Mouse (Mus musculus): ENCODE measurements around the gene Gm13030. TPM values are rescaled to one million over a fixed set of nuclear protein-coding genes. Genes with fewer than 3 reads are reported as not detected.

Gm13030 gene
- polyA plus RNA-seq, 1 experiment from 2014 or later: not detected

GRCm38 (mm10) chr4:138865092-138865491, 8.7 kb downstream of the Gm13030 start:
- 30% methylated on average over 5 of the region's 5 CpGs for WGBS
- Histone ChIP-seq H3K36me3 (replicated peaks; ENCODE audit: control insufficient read depth, insufficient read depth, low read depth, low read length) (no peaks in the 10 kb centered on the region), H3K27ac (replicated peaks; ENCODE audit: low read depth, low read length) (no peak overlapping the region), H3K9me3 (replicated peaks; ENCODE audit: control insufficient read depth, low read length) (no peaks in the 10 kb centered on the region), H3K4me1 (ENCODE audit: control insufficient read depth, insufficient read depth, low read length) (no peaks in the 10 kb centered on the region), H3K4me2 (ENCODE audit: low read depth, low read length) (no peak overlapping the region), H3K4me3 (ENCODE audit: low read depth, low read length) (no peak overlapping the region), H3K9ac (replicated peaks; ENCODE audit: low read length) (no peak overlapping the region), H3K27me3 (ENCODE audit: control insufficient read depth, insufficient read depth, low read length) (no peaks in the 10 kb centered on the region)
- no peak for ATAC-seq (replicated peaks; ENCODE audit: insufficient number of reproducible peaks, low FRiP score, low TSS enrichment, low read depth)
- no peak for DNase-seq (ENCODE audit: low spot score)

DNA sequence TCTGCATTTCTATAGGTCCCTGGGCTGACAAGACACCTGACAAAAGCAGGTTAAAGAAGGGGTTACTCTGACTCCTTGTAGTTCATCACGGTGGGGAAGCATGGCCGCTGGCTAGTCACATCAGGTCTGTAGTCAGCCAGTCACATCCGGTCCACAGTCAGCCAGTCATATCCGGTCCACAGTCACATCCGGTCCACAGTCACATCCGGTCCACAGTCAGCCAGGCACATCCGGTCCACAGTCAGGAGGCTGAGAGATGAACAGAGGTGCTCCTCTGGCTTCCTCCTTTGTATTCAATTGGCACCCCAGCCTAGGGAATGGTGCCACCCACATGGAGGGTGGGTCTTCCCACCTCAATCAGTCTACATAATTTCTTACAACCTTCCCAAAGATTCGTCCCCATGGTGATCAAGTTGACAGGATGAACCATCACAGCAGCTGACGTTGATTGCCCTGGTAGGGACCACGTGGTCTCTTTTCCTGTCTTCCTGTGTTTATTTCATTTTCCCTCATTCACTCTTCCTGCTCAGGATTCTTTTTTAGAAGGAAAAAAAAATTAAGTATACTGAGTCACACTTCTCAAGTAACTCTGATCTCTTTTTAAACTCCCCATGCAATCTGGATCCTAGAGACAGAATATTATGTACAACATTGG, 10.3 kb downstream of the Gm13030 start, which contains the start of gene Pla2g5:
Gene Pla2g5 (minus strand): TSS at position 139 of the 655 bp plus-strand sequence.
- Histone ChIP-seq H3K27ac (replicated peaks; ENCODE audit: low read depth, low read length) (no peak within 1 kb of the TSS), H3K4me2 (ENCODE audit: low read depth, low read length) (no peak within 1 kb of the TSS), H3K4me3 (ENCODE audit: low read depth, low read length) (no peak within 1 kb of the TSS), H3K9ac (replicated peaks; ENCODE audit: low read length) (no peak within 1 kb of the TSS), H3K4me1 (ENCODE audit: control insufficient read depth, insufficient read depth, low read length) (no peaks in the 10 kb centered on the region), H3K27me3 (ENCODE audit: control insufficient read depth, insufficient read depth, low read length) (no peaks in the 10 kb centered on the region; the same call in 1 of the 2 replicates), H3K36me3 (replicated peaks; ENCODE audit: control insufficient read depth, insufficient read depth, low read depth, low read length) (no peaks in the 10 kb centered on the region), H3K9me3 (replicated peaks; ENCODE audit: control insufficient read depth, low read length) (no peaks in the 10 kb centered on the region)
- ATAC-seq (replicated peaks; ENCODE audit: insufficient number of reproducible peaks, low FRiP score, low TSS enrichment, low read depth): no peak
- WGBS: 72% methylated on average over 10 of the region's 10 CpGs
- no peak for DNase-seq (ENCODE audit: low spot score)

- no peaks in the 10 kb centered on the region; the same call in 1 of the 2 replicates for H3K27me3 ChIP-seq (ENCODE audit: control insufficient read depth, insufficient read depth, low read length)
These were observed 14.0 kb downstream of the Gm13030 start for GRCm38 (mm10) chr4:138859728-138860127.

DNA sequence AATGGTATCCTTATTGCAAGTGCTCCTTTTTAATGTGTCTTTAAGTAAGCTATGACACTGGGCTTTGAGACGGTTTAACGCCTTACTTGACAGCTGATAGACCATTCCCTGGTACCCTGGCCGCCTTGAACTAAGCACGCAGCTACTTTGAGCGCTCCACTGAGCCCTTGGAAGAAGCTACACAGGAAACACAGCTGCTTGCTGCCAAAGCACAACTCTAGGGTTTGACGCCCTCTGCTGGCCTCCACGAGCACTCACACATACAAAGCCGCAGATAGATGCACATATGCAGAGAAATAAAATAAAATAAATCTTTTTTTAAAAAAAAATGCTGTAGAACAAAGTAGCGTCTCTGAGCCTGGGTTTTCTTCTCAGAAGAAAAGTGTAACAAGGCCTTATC, 14.5 kb downstream of the Gm13030 start:
- Histone ChIP-seq H3K4me1 (ENCODE audit: control insufficient read depth, insufficient read depth, low read length) (no peaks in the 10 kb centered on the region), H3K4me2 (ENCODE audit: low read depth, low read length) (peak overlapping the region; percentile 26), H3K9me3 (replicated peaks; ENCODE audit: control insufficient read depth, low read length) (no peaks in the 10 kb centered on the region), H3K27me3 (ENCODE audit: control insufficient read depth, insufficient read depth, low read length) (no peaks in the 10 kb centered on the region; the same call in 1 of the 2 replicates), H3K27ac (replicated peaks; ENCODE audit: low read depth, low read length) (no peak overlapping the region), H3K9ac (replicated peaks; ENCODE audit: low read length) (no peak overlapping the region), H3K36me3 (replicated peaks; ENCODE audit: control insufficient read depth, insufficient read depth, low read depth, low read length) (no peaks in the 10 kb centered on the region), H3K4me3 (ENCODE audit: low read depth, low read length) (no peak overlapping the region)
- whole genome bisulfite sequencing: 17% methylated on average over 9 of the region's 9 CpGs
- ATAC-seq (replicated peaks; ENCODE audit: insufficient number of reproducible peaks, low FRiP score, low TSS enrichment, low read depth) (no peak), DNase-seq (ENCODE audit: low spot score) (peak; percentile 72)

More at GRCm38 (mm10) chr4:138859728-138860127, 14.0 kb downstream of the Gm13030 start:
- no peak overlapping the region for H3K27ac ChIP-seq (replicated peaks; ENCODE audit: low read depth, low read length)
- peak overlapping the region; percentile 26 for H3K4me2 ChIP-seq (ENCODE audit: low read depth, low read length)
- ATAC-seq (replicated peaks; ENCODE audit: insufficient number of reproducible peaks, low FRiP score, low TSS enrichment, low read depth) (peak; percentile 75), DNase-seq (ENCODE audit: low spot score) (peak; percentile 89)
- H3K4me3 ChIP-seq (ENCODE audit: low read depth, low read length): peak overlapping the region; percentile 22; the same call in 1 of the 2 replicates
- no peaks in the 10 kb centered on the region for H3K9me3 ChIP-seq (replicated peaks; ENCODE audit: control insufficient read depth, low read length)
- H3K4me1 ChIP-seq (ENCODE audit: control insufficient read depth, insufficient read depth, low read length): no peaks in the 10 kb centered on the region
- H3K9ac ChIP-seq (replicated peaks; ENCODE audit: low read length): no peak overlapping the region
- 7% methylated on average over 13 of the region's 13 CpGs for WGBS
- no peaks in the 10 kb centered on the region for H3K36me3 ChIP-seq (replicated peaks; ENCODE audit: control insufficient read depth, insufficient read depth, low read depth, low read length)

DNA sequence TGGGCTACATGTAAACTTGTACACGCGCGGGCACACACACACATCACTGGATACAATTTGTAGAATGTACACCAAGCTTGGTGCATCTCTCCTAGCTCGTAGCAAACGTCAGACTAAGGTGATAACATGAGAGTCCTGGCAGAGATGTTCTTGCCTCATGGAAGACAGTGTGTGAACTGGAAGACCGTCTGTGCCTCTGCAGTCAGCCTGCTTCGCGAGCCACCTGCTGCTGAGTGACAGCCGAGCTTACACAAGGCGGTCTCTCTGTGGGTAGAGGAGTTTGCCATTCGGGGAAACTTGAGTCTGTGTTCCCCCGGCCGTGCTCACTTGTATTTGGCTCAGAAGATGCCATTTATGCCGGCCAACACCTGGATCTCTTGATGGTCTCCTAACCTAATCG, 15.3 kb downstream of the Gm13030 start:
- no peak for DNase-seq (ENCODE audit: low spot score)
- H3K4me3 ChIP-seq (ENCODE audit: low read depth, low read length): no peak overlapping the region
- H3K4me2 ChIP-seq (ENCODE audit: low read depth, low read length): no peak overlapping the region
- no peak for ATAC-seq (replicated peaks; ENCODE audit: insufficient number of reproducible peaks, low FRiP score, low TSS enrichment, low read depth)
- no peak overlapping the region for H3K9ac ChIP-seq (replicated peaks; ENCODE audit: low read length)
- H3K4me1 ChIP-seq (ENCODE audit: control insufficient read depth, insufficient read depth, low read length): no peaks in the 10 kb centered on the region
- 81% methylated on average over 15 of the region's 15 CpGs for WGBS
- H3K27ac ChIP-seq (replicated peaks; ENCODE audit: low read depth, low read length): no peak overlapping the region
- H3K9me3 ChIP-seq (replicated peaks; ENCODE audit: control insufficient read depth, low read length): no peaks in the 10 kb centered on the region
- no peaks in the 10 kb centered on the region for H3K36me3 ChIP-seq (replicated peaks; ENCODE audit: control insufficient read depth, insufficient read depth, low read depth, low read length)
- no peaks in the 10 kb centered on the region; the same call in 1 of the 2 replicates for H3K27me3 ChIP-seq (ENCODE audit: control insufficient read depth, insufficient read depth, low read length)

GRCm38 (mm10) chr4:138857576-138857975, 16.2 kb downstream of the Gm13030 start:
- H3K36me3 ChIP-seq (replicated peaks; ENCODE audit: control insufficient read depth, insufficient read depth, low read depth, low read length): no peaks in the 10 kb centered on the region
- DNase-seq (ENCODE audit: low spot score): no peak
- no peak overlapping the region for H3K4me2 ChIP-seq (ENCODE audit: low read depth, low read length)
- no peaks in the 10 kb centered on the region for H3K9me3 ChIP-seq (replicated peaks; ENCODE audit: control insufficient read depth, low read length)
- H3K4me3 ChIP-seq (ENCODE audit: low read depth, low read length): no peak overlapping the region
- H3K4me1 ChIP-seq (ENCODE audit: control insufficient read depth, insufficient read depth, low read length): no peaks in the 10 kb centered on the region
- no peak overlapping the region for H3K9ac ChIP-seq (replicated peaks; ENCODE audit: low read length)
- WGBS: 86% methylated on average over 10 of the region's 10 CpGs
- no peaks in the 10 kb centered on the region; the same call in 1 of the 2 replicates for H3K27me3 ChIP-seq (ENCODE audit: control insufficient read depth, insufficient read depth, low read length)
- no peak for ATAC-seq (replicated peaks; ENCODE audit: insufficient number of reproducible peaks, low FRiP score, low TSS enrichment, low read depth)
- H3K27ac ChIP-seq (replicated peaks; ENCODE audit: low read depth, low read length): no peak overlapping the region

DNA sequence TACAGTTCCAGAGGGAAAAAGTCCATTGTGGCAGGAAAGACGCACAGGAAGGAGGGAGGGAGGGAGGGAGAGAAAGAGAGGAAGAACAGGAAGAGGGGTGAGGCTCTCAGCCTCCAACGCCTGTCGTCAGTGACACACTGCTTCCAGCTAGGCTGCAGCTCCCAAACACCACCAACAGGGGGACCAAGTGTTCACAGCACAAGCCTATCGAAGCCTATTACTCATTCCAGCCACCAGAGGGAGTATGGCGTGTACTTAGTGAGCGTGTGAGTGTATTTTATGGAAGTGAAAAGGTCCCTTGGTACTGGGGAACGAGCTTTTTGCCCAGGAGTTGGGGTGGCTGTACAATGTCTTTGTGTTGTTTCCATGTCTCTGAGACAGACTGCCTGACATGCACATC, 17.3 kb downstream of the Gm13030 start:
- Histone ChIP-seq H3K9me3 (replicated peaks; ENCODE audit: control insufficient read depth, low read length) (no peaks in the 10 kb centered on the region), H3K9ac (replicated peaks; ENCODE audit: low read length) (no peak overlapping the region), H3K36me3 (replicated peaks; ENCODE audit: control insufficient read depth, insufficient read depth, low read depth, low read length) (no peaks in the 10 kb centered on the region), H3K4me1 (ENCODE audit: control insufficient read depth, insufficient read depth, low read length) (no peaks in the 10 kb centered on the region), H3K4me3 (ENCODE audit: low read depth, low read length) (no peak overlapping the region), H3K27me3 (ENCODE audit: control insufficient read depth, insufficient read depth, low read length) (no peaks in the 10 kb centered on the region; the same call in 1 of the 2 replicates), H3K4me2 (ENCODE audit: low read depth, low read length) (no peak overlapping the region), H3K27ac (replicated peaks; ENCODE audit: low read depth, low read length) (no peak overlapping the region)
- DNase-seq (ENCODE audit: low spot score) (peak; percentile 85), ATAC-seq (replicated peaks; ENCODE audit: insufficient number of reproducible peaks, low FRiP score, low TSS enrichment, low read depth) (no peak)
- 23% methylated on average over 7 of the region's 7 CpGs for WGBS

DNA sequence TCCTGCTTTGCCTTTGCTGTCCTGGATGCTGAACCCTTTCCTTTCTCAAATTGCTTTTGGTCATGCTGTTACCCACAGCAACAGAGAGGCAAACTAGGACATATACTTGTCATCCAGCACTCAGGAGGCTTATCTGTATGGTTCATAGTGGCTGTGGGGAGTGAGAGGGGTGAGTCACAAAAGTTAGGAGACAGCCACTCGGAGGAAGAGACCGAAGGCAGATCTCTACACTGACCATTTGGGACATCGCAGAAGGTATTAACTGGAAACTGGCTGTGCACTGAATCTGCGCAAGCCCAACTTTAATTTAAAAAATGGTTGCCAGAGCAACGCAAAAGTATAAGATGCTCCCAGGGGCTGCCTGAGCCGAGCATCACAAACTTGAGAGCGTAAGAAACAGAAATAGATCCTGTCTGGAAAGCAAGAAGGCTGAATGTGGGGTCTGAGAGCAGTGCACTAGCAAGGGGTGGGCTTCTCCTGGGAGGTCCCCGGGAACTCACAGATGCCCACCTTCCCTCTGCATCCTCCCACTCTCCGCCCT, 18.6 kb downstream of the Gm13030 start:
- 92% methylated on average over 9 of the region's 9 CpGs for WGBS
- DNase-seq (ENCODE audit: low spot score): no peak

More for the DNA sequence above, 18.6 kb downstream of the Gm13030 start:
- no peak overlapping the region for H3K4me2 ChIP-seq (ENCODE audit: low read depth, low read length)
- no peaks in the 10 kb centered on the region for H3K36me3 ChIP-seq (replicated peaks; ENCODE audit: control insufficient read depth, insufficient read depth, low read depth, low read length)
- no peaks in the 10 kb centered on the region for H3K4me1 ChIP-seq (ENCODE audit: control insufficient read depth, insufficient read depth, low read length)
- H3K27me3 ChIP-seq (ENCODE audit: control insufficient read depth, insufficient read depth, low read length): no peaks in the 10 kb centered on the region; the same call in 1 of the 2 replicates
- no peak overlapping the region for H3K9ac ChIP-seq (replicated peaks; ENCODE audit: low read length)
- H3K4me3 ChIP-seq (ENCODE audit: low read depth, low read length): no peak overlapping the region
- H3K27ac ChIP-seq (replicated peaks; ENCODE audit: low read depth, low read length): no peak overlapping the region
- no peaks in the 10 kb centered on the region for H3K9me3 ChIP-seq (replicated peaks; ENCODE audit: control insufficient read depth, low read length)
- ATAC-seq (replicated peaks; ENCODE audit: insufficient number of reproducible peaks, low FRiP score, low TSS enrichment, low read depth): no peak
